Mouse (Mus musculus): ENCODE data around the gene Arhgap10.

Arhgap10 gene

GRCm38 (mm10) chr8:77422632-77423252 lies 95.0 kb downstream of the Arhgap10 start:
- in situ Hi-C loops (cut with MboI; ENCODE audit: unreplicated experiment in 2 of 2): loop anchor here (5.0 to 25.0 kb wide), 7 partner anchors 115 to 1865 kb away; partner anchors contain the start of genes Lsm6 (in 1 of the 2), Mmaa (in 1 of the 2) and Tmem184c (in 1 of the 2)

DNA sequence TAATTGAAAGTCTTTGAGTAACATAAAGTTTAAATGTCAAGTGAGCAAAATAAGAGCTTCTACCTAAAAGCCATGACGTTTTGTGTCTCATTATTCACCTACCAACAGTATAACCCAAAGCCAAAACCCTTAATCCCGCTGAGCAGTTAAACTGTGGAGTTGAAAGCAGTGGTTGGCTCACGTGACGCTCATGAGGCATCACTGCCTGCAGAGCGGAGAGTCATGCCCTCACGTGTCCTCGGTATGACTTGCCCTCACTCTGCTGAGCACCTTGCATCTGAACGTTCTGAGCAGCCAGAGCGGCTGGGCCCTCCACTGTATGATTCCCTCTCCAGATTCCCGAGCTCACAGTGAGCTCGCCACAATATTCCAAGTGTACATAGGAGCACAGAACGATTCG lies 96.2 kb downstream of the Arhgap10 start:
- in situ Hi-C loops (cut with MboI; ENCODE audit: unreplicated experiment in 2 of 2): loop anchor here (5.0 to 25.0 kb wide), 7 partner anchors 116 to 1866 kb away; partner anchors contain the start of genes Lsm6 (in 1 of the 2), Mmaa (in 1 of the 2) and Tmem184c (in 1 of the 2)

DNA sequence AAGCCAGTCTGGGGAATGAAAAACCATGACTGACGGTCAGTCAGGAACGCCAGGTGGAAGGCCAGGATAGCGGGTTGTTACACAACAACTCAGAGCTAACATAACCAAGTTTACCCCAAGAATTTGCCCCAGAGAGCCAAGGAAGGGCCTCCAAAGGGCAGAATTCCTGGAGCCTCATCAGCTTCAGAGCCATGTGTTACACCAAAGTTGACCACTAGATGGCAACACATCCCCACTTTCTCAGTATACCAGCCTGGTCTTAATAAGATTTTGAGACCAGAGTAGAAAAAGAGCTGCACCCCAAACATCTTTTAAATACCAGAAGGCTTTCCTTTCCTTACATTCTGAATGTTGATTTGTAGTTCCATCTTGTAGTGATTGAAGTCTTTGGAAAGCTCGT lies 98.0 kb downstream of the Arhgap10 start:
- in situ Hi-C loops (cut with MboI; ENCODE audit: unreplicated experiment in 2 of 2): loop anchor here (5.0 to 25.0 kb wide), 8 partner anchors 118 to 1868 kb away; partner anchors contain the start of genes Lsm6 (in 1 of the 2), Mmaa (in 1 of the 2) and Tmem184c (in 1 of the 2)

DNA sequence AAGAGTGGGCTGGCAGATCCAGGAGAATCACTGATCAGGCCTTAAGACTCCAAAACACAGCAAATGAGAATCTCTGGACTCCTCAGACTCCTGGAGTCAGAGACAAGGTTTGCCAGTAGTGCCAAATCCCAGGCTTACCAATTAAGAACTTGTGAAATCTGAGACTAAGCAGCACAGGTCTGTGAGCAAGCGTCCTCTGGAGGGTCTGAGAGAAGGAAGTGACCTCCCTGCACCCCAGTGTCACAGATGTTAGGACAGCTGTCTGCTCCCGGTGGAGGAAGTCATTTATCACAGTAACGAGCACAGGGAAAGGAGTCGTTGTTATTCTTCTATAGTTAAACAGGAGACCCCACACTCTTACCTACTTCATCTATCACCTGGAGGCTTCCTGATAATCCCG lies 101.0 kb downstream of the Arhgap10 start:
- in situ Hi-C loops (cut with MboI; ENCODE audit: unreplicated experiment in 2 of 2): loop anchor here (10.0 to 25.0 kb wide), 5 partner anchors 262 to 1871 kb away; partner anchors contain the start of genes Lsm6 (in 1 of the 2) and Mmaa (in 1 of the 2)

- in situ Hi-C loops (cut with MboI; ENCODE audit: unreplicated experiment in 2 of 2): loop anchor here (10.0 to 25.0 kb wide), 5 partner anchors 261 to 1871 kb away; partner anchors contain the start of genes Lsm6 (in 1 of the 2) and Mmaa (in 1 of the 2)
These were observed 101.7 kb downstream of the Arhgap10 start for GRCm38 (mm10) chr8:77416034-77416433.

DNA sequence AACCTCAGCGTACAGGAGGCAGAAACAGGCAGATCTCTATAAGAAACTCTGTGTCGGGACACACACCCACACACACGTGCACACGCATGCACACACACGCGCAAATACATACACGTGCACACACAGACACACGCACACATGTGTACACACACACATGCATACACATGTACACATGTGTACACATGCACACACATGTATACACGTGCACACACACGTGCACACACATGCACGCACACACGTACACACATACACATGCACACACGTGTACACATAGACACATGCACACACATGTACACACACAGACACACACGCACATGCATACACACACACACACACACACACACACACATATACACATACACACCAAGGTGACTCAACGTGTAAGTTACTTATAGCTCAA lies 106.5 kb downstream of the Arhgap10 start:
- in situ Hi-C loops (cut with MboI; ENCODE audit: unreplicated experiment in 2 of 2): loop anchor here (10.0 to 25.0 kb wide), 5 partner anchors 256 to 1876 kb away; partner anchors contain the start of genes Lsm6 (in 1 of the 2) and Mmaa (in 1 of the 2)

DNA sequence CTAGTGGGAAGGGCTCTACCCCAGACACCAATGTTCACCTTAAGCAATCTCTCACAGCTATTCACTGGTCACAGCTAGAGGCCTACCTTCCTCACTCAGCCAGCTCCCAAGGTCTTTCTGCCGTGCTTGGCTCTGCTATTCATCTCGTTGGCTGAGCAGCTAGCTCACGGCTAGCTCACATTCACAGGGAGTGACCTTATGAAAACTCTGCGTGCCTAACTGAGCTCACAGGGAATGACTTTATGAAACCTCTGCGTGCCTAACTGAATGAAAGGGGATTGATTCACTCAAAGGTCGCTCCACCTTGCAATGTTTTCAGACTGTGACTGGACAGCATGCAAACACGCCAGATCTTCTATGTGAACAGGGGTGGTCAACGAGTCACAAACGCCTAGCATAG lies 107.4 kb downstream of the Arhgap10 start:
- in situ Hi-C loops (cut with MboI; ENCODE audit: unreplicated experiment in 2 of 2): loop anchor here (10.0 to 25.0 kb wide), 5 partner anchors 256 to 1877 kb away; partner anchors contain the start of genes Lsm6 (in 1 of the 2) and Mmaa (in 1 of the 2)

DNA sequence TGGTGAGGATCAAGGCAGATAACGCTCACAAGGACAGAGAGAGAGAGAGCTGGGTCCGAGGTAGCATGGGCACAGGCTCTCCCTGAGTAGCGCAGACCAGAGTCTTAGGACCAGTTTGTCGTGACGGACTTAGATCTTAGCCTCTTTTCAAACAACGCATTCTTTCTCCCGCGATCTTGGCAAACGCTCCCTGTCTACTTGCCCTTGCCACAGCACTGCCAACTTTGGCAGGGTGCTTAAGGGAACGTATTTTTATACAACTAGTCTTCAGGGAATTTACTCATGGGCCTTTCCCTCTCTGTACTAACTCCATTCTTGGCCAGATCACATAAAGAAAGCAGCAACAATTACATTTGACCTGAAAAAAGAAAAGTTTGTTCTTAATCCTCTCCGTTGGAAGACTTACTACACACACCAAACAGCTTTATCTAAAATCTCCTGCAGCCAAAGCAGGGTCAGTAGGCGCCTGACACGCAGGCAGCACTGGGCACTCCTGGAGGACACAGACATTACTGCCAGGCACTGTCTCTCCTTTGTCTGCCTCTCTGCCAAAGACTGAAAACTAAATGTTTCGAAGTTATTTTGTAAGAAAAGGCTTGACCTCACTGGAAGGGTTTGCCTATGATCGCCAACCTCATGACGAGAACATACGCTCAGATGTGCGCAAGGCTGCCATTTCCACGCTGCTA lies 109.1 kb downstream of the Arhgap10 start:
- in situ Hi-C loops (cut with MboI; ENCODE audit: unreplicated experiment in 2 of 2): loop anchor here (10.0 to 25.0 kb wide), 5 partner anchors 54 to 1879 kb away; partner anchors contain the start of genes Lsm6 (in 1 of the 2) and Mmaa (in 1 of the 2)

- in situ Hi-C loops (cut with MboI; ENCODE audit: unreplicated experiment in 2 of 2): loop anchor here (10.0 to 25.0 kb wide), 5 partner anchors 52 to 1880 kb away; partner anchors contain the start of genes Lsm6 (in 1 of the 2) and Mmaa (in 1 of the 2)
These were observed 110.9 kb downstream of the Arhgap10 start for GRCm38 (mm10) chr8:77406846-77407245.

DNA sequence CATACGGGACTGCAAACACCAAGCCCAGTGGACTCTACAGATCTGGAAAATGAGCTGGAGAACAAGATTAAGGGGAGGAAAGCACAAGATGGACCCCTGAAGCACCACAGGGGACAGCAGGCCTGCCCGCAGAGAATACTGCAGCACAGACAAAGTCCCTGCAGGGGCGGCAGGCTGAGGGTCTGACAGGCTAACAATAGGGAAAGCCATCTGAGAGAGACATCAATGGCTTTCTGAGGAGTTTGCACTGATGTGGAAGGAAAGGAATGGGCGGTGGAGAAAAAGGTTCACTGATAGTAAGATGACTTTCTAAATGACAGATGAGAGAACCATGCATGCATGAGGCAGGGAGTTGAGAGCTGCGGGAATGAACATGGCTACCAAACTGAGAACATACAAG lies 111.3 kb downstream of the Arhgap10 start:
- in situ Hi-C loops (cut with MboI; ENCODE audit: unreplicated experiment in 2 of 2): loop anchor here (10.0 to 25.0 kb wide), 5 partner anchors 52 to 1881 kb away; partner anchors contain the start of genes Lsm6 (in 1 of the 2) and Mmaa (in 1 of the 2)

DNA sequence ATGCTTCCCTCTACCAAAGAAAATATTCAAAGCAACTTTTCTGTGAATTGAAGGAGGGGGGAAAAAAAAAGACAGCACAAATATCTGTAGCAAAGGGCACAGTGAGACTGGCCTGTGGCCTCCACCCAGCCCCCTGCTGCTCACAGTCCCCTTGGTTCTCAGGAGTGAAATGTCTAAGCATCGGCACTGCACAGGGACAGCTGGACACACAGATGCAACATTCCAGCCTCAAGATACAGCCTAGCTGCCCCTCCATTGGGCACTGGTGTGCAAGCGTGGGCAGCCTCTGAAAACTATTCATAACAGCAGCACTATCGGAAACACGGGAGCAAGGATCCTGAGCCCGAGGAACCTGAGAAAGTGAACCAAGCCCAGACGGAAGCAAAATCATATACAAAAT lies 113.7 kb downstream of the Arhgap10 start:
- in situ Hi-C loops (cut with MboI; ENCODE audit: unreplicated experiment in 2 of 2): loop anchor here (10.0 to 25.0 kb wide), 5 partner anchors 49 to 1883 kb away; partner anchors contain the start of genes Lsm6 (in 1 of the 2) and Mmaa (in 1 of the 2)

GRCm38 (mm10) chr8:77401934-77402333 lies 115.8 kb downstream of the Arhgap10 start:
- in situ Hi-C loops (cut with MboI; ENCODE audit: unreplicated experiment in 2 of 2): loop anchor here (10.0 to 25.0 kb wide), 5 partner anchors 47 to 1885 kb away; partner anchors contain the start of genes Lsm6 (in 1 of the 2) and Mmaa (in 1 of the 2)

GRCm38 (mm10) chr8:77401140-77401539 lies 116.6 kb downstream of the Arhgap10 start:
- in situ Hi-C loops (cut with MboI; ENCODE audit: unreplicated experiment in 2 of 2): loop anchor here (10.0 to 25.0 kb wide), 5 partner anchors 46 to 1886 kb away; partner anchors contain the start of genes Lsm6 (in 1 of the 2) and Mmaa (in 1 of the 2)

GRCm38 (mm10) chr8:77384080-77384479 lies 133.7 kb downstream of the Arhgap10 start:
- in situ Hi-C loops (cut with MboI; ENCODE audit: unreplicated experiment in 2 of 2): loop anchor here in 1 of 2 experiments (10.0 kb wide), 1 partner anchor 1241 kb away; no protein-coding TSS in a partner anchor

DNA sequence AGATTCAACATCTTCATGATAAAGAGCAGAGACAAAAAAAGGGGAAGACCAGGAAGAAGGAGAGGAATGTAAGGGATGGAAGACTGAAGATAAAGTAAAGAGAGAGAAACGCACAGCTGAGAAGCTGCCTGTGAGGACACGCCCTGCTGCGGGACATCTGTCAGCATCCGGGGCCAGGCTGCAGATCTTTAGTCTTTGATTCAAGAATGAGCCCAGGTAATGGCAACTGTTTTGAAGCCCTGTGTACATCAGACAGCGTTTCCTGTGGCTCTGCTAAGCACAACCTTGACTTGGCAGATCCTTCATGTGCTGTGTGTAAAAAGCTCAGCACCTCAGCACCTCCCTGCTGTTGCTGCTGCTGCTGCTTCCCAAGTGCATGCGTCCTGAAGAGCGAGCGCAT lies 134.1 kb downstream of the Arhgap10 start:
- in situ Hi-C loops (cut with MboI; ENCODE audit: unreplicated experiment in 2 of 2): loop anchor here in 1 of 2 experiments (10.0 kb wide), 1 partner anchor 1241 kb away; no protein-coding TSS in a partner anchor

GRCm38 (mm10) chr8:77380844-77381243 lies 136.9 kb downstream of the Arhgap10 start:
- in situ Hi-C loops (cut with MboI; ENCODE audit: unreplicated experiment in 2 of 2): loop anchor here in 1 of 2 experiments (10.0 kb wide), 1 partner anchor 1244 kb away; no protein-coding TSS in a partner anchor

GRCm38 (mm10) chr8:77379300-77379699 lies 138.5 kb downstream of the Arhgap10 start:
- in situ Hi-C loops (cut with MboI; ENCODE audit: unreplicated experiment in 2 of 2): no loop called here

DNA sequence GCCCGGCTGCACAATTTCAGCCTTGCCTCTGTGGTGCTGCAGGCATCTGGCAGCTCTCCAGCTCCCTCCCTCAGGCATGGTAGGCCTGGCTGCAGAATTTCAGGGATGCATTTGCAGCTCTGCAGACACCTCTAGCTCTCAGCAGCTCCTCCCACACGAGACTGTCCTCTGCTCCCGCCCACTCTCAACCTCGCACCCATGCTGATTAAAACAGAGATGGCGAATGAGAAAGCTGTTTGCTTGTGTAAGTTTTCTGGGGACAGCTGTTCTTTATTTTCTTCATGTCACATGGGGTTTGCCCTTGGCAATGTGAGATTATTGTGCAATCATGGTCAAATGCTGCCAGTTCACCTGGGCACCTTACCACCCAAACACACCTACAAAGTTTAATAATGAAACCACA lies 141.3 kb downstream of the Arhgap10 start:
- in situ Hi-C loops (cut with MboI; ENCODE audit: unreplicated experiment in 2 of 2): no loop called here

- in situ Hi-C loops (cut with MboI; ENCODE audit: unreplicated experiment in 2 of 2): no loop called here
These were observed 141.8 kb downstream of the Arhgap10 start for GRCm38 (mm10) chr8:77375999-77376398.

- in situ Hi-C loops (cut with MboI; ENCODE audit: unreplicated experiment in 2 of 2): no loop called here
These were observed 146.7 kb downstream of the Arhgap10 start for GRCm38 (mm10) chr8:77371006-77371405.
